Mouse (Mus musculus) neutrophil, adult 5-6 weeks (primary cell): ENCODE measurements around the gene Arpc2. TPM values are rescaled to one million over a fixed set of nuclear protein-coding genes. Genes with fewer than 3 reads are reported as not detected.
A peak's percentile ranks its signal among the peaks of the same experiment; 100 is the strongest.

ENCODE experiments used
- ATAC-seq: fragments of 151-379, 151-347 bp; 2 replicates; pipeline ENCODE4 v1.8.0; 2017; ENCODE audit warnings: mild to moderate bottlenecking, moderate TSS enrichment; ENCODE audit not compliant: insufficient number of reproducible peaks, poor library complexity, low FRiP score, severe bottlenecking; ENCODE audit errors: extremely low read depth
- total RNA-seq: library from RNA; stranded (forward); fragments of 200-1000 nt; gene quantifications from 2 replicates; pipeline ENCODE4 v1.2.3, GENCODE M21; 2017

The Arpc2 gene
- 711 and 718 TPM in 2 replicates for total RNA-seq

DNA sequence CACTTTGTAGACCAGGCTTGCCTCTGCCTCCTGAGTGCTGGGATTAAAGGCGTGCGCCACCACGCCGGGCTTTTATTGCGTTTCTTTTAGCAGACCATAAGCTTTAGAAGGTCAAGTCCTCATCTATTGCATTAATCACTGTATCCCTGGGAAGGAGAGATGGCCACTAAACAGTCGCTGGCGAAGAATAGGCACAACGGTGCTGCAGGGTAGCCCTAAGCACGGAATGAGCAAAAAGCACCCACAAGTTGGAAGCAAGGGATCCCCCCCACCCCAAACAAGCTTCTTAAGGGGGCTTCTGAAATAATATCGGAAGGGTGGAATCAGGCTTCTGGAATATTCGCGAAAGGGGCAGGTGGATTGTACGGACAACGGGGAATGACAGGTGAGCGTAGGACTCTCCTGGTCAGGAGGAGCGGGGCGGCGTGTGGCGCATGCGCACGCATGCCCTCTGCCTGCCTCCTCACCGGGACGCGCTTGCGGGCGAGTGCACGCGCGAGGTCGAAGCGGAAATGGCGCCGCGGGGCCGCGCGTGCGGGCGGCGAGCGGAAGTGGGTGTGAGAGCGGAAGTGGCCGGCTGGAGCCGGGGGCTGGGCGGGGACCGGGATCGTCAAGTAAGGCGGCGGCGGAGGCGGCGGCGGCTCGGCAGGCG lies at the start of gene Arpc2:
Gene Arpc2, plus strand, starts transcription at position 147 of the 652 bp plus-strand sequence.
- peak; percentile 79 for ATAC-seq

DNA sequence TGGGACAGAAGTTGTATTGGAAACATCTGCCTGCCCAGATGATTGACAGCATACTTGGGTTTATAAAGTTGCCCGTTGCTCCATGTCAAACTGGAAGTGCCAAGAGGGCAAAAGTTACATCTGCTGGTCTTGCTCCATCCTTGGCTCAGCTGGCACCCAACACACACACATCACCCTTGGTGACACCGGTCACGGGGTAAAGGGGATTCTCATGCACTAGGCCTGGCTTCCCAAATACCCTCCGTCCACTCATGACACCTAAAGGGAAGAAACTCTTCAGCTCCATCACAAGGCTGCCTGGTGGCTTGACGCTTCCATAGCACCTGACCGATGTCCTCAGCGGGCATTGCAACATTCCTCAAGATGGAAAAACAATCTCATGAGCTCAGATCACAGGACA lies 45.4 kb upstream of the Arpc2 start:
- ATAC-seq = no peak

- no peak for ATAC-seq
These were observed 43.2 kb upstream of the Arpc2 start for GRCm38 (mm10) chr1:74192711-74193110.

- ATAC-seq = no peak
These were observed 41.4 kb upstream of the Arpc2 start, which contains the start of gene Cxcr1 for GRCm38 (mm10) chr1:74194445-74194844. Gene Cxcr1 (minus strand): TSS chr1:74194631.

DNA sequence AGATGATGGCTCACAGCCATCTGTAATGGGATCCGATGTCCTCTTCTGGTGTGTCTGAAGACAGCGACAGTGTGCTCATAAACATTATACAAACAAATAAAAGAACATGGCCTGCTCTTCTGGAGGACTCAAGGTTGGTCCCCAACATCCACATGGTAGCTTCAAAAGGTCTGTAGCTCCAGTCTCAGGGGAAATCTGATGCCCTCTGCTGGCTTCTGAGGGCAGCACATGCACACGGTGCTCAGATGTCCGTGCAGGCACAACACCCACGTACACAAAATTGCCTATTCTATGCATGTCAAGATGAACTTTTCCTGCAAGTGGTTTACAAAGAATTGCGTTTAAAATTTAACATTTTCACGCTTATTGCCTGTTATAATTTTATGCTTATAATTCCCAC lies 39.9 kb upstream of the Arpc2 start:
- peak; percentile 82; the same call in 1 of the 2 replicates for ATAC-seq

- ATAC-seq = no peak
These were observed 39.1 kb upstream of the Arpc2 start for GRCm38 (mm10) chr1:74196621-74197419.

- no peak for ATAC-seq
These were observed 38.0 kb upstream of the Arpc2 start for GRCm38 (mm10) chr1:74197726-74198470.

GRCm38 (mm10) chr1:74199046-74199445 lies 36.8 kb upstream of the Arpc2 start:
- no peak for ATAC-seq

- no peak for ATAC-seq
These were observed 34.6 kb upstream of the Arpc2 start for GRCm38 (mm10) chr1:74201048-74201844.

DNA sequence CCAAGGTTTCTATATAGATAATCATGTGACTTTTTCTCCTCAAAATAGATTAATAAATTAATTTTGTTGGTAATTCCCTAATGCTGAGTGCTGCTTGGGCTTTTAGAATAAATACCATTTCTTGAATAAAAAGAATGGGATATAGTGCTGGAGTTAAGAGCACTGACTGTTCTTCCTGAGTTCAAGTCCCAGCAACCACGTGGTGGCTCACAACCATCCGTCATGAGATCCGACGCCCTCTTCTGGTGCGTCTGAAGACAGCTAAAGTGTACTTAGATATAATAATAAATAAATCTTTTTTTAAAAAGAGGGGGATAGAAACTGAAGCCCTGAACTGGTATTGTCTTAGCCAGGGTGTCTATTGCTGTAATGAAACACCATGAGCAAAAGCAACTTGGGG lies 32.4 kb upstream of the Arpc2 start:
- no peak for ATAC-seq

DNA sequence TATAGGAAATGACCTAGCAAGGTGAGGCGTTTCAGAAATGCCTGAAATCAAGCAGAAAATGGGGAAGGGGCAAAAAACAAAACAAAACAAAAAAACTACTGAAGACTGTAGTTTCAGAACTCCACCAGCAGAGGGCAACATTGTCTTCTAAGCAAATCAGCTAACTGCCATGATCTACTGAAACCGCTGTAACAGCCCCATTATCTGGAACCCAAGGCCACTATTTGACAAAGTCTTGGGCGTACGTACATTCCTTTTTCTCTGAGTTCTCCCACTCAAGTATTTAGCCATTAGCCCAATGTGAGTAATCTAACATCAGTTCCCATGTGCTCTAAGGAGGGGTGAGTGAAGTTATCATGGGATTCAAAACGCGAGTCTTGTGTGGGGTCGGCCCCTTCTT lies 30.0 kb upstream of the Arpc2 start:
- ATAC-seq = peak; percentile 75; the same call in 1 of the 2 replicates

DNA sequence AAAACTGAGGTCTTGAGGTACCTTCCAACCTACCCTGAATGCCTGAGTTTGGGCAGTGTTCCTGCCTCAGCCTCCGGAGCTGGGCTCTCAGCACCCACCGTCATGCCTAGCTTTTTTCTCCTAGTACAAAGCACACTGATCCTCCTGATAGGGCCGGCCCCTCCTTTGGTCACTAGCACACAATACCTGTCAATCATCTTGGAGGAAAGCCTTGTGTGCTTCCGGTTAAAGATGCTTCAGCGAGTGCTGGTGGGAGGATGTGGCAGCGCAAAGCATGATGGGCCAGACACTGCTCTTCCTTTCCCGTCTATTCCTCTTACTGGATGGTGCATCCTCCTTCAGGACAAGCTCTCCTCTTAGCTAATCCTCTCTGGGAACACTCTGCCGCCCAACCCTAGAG lies 29.2 kb upstream of the Arpc2 start:
- ATAC-seq = no peak

- no peak for ATAC-seq
These were observed 28.0 kb upstream of the Arpc2 start for GRCm38 (mm10) chr1:74207906-74208305.

DNA sequence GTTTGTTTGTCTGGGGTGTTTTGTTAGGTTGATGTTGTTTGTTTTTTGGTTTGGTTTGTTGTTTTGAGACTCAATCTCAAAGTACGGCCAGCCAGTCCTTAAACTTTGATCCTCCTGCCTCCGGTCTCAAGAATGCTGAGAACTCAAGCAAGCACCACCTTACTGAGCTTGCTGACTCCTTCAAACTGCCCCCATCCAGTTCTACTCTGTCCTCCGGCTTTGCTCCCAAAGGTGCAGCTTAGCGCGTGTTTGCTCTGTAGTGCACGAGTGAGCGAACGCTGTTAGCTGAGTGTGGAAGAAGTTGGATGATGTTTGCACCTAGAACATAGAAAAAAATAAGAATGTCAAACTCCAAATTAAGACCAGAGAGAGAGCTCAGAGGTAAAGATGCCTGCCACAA lies 26.9 kb upstream of the Arpc2 start:
- ATAC-seq = no peak

GRCm38 (mm10) chr1:74219922-74220321 lies 16.0 kb upstream of the Arpc2 start:
- ATAC-seq = no peak

GRCm38 (mm10) chr1:74227317-74227716 lies 8.6 kb upstream of the Arpc2 start:
- peak; percentile 100 for ATAC-seq

- ATAC-seq = no peak
These were observed 5.9 kb upstream of the Arpc2 start for GRCm38 (mm10) chr1:74229942-74230341.

DNA sequence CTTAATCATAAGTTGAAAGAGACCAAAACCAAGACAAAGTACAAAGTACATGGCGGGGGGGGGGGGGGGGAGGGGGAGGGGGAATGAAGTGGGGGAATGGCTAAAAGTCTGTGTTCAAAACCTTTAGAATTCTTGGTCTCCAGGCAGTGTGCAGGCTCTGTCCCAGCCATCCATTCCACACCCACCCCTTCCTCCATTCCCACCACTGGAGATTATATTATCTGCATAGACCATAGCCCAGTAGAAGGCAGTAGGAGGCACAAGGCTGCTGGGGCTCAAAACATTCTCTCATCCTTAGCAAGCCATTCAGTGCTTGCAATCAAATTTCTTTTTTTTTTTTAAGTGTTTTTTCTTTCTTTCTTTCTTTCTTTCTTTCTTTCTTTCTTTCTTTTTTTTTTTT lies 4.9 kb upstream of the Arpc2 start:
- ATAC-seq = no peak
